20 mouse cellular contexts compared by ENCODE assay signal in genomic region chr10:3898068-3898467, GRCm38 (mm10).
DNase-seq lines count a peak whose midpoint lies in the region; TF ChIP-seq lines count a peak whose summit lies in the region.
"Had no signal": no experiment of that assay in that cellular context is flagged by ENCODE, and none has a peak within 500 bp of the region (broad histone marks: within the 10 kb centered on the region; RNA-seq: fewer than 3 reads in every experiment).

No protein-coding gene starts in this region.

- H3K4me1 ChIP-seq in brown adipose tissue, adult 24 weeks (ENCODE audit: control insufficient read depth, insufficient read depth, insufficient read length, low read length): peaks cover 27% of the 10 kb centered on the region; the same call in 1 of the 2 replicates

- no peak for TF ChIP-seq CTCF in layer of hippocampus, adult 2 months (conservative IDR thresholded peaks at IDR 0.05)

- H3K27ac ChIP-seq in layer of hippocampus, adult 2 months: peak overlapping the region; percentile 52
- peak overlapping the region; percentile 61 for H3K27ac ChIP-seq in brown adipose tissue, adult 24 weeks (replicated peaks; ENCODE audit: low read depth, low read length)
- H3K27ac ChIP-seq: embryonic facial prominence, embryonic 15.5 days; forebrain, embryonic 10.5 days; hindbrain, postnatal 0 days; macrophage; neural tube, embryonic 13.5 days had no signal

- peak; percentile 8 to 19 for DNase-seq in heart, adult 9 months (ENCODE audit: low spot score in 2 of 2)
- DNase-seq in heart, postnatal 25 days (ENCODE audit: low spot score): no peak
- DNase-seq in layer of hippocampus, adult 2 months (ENCODE audit: low spot score in 2 of 2): no peak
- DNase-seq in layer of hippocampus, adult 11-12 months (ENCODE audit: low spot score): no peak
- peak; percentile 75 for DNase-seq in large intestine, adult 2 months (ENCODE audit: low read depth, low spot score)
- DNase-seq in frontal cortex, postnatal 25 days (ENCODE audit: low spot score in 2 of 2): no peak
- DNase-seq: adrenal gland, postnatal 36 days; cerebellum, postnatal 10 days; embryo, embryonic 11 days; gastrocnemius, postnatal 25 days; liver; lung, adult 2 months; right cerebral cortex, postnatal 25 days; thymus, postnatal 36 days had no signal

- no peak overlapping the region for H3K4me3 ChIP-seq in layer of hippocampus, adult 2 months
- no peak overlapping the region for H3K4me3 ChIP-seq in brown adipose tissue, adult 24 weeks (ENCODE audit: insufficient read depth, low read depth, low read length)
- H3K4me3 ChIP-seq: embryonic facial prominence, embryonic 15.5 days; forebrain, embryonic 10.5 days; neural tube, embryonic 13.5 days had no signal

- intact Hi-C loops in heart, postnatal 25 days (cut with DNase I): no loop called here

- WGBS in large intestine, adult 2 months: 11% methylated on average over 3 of the region's 3 CpGs

Comparison
In these comparisons a context has a peak if more than half of its experiments do, and no peak if none do; other contexts are left out.
1. DNase-seq: peak in heart, adult 9 months (2 of 2) and large intestine, adult 2 months (single experiment); none in heart, postnatal 25 days (single experiment), layer of hippocampus, adult 2 months (0 of 2), layer of hippocampus, adult 11-12 months (single experiment) and frontal cortex, postnatal 25 days (0 of 2).